Mouse (Mus musculus): ENCODE data around the gene Grin3b. TPM values are rescaled to one million over a fixed set of nuclear protein-coding genes. Genes with fewer than 3 reads are reported as not detected.

Gene Grin3b
- total RNA-seq, 2 experiments from 2014 or later, result 0.27 to 0.36 TPM

GRCm38 (mm10) chr10:80016931-80017330, 46.4 kb downstream of the Grin3b start:
- DNase-seq, result no peak

DNA sequence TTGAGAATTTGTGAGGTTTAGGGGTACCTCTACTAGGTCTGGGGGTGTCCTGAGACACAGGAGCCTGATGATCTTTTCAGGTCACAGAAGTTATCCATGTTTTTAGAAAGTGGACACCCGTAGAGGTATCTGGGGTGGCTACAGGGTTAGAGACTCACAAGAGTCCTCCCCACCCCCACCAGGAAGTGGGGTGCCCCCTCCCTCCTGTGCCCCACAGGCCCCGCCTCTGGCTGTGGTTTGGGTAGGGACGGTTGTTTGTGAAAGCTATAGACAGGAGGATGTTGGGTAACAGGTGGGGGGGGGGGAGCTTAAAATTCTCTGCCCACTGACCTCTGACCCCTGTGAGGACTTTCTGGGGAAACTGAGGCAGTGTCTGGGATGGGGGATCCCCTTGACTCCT, 46.8 kb downstream of the Grin3b start:
- DNase-seq, result no peak

DNA sequence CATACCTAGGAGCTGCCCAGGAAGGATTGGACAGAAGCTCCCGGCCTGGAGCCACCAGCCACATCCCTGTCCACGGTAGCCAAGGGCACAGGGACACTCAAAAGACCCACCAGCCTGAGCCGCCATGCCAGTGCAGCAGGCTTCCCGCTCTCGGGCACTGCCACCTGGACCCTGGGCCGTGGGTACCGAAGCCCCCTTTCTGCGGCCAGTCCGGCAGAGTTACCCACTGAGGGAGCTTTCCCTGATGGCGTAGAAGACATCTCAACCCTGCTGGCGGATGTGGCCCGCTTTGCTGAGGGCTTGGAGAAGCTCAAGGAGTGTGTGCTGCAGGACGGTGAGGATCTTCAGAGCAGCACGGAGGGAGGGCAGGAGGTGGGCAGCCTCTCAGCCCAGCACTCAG, 47.3 kb downstream of the Grin3b start:
- no peak for DNase-seq

DNA sequence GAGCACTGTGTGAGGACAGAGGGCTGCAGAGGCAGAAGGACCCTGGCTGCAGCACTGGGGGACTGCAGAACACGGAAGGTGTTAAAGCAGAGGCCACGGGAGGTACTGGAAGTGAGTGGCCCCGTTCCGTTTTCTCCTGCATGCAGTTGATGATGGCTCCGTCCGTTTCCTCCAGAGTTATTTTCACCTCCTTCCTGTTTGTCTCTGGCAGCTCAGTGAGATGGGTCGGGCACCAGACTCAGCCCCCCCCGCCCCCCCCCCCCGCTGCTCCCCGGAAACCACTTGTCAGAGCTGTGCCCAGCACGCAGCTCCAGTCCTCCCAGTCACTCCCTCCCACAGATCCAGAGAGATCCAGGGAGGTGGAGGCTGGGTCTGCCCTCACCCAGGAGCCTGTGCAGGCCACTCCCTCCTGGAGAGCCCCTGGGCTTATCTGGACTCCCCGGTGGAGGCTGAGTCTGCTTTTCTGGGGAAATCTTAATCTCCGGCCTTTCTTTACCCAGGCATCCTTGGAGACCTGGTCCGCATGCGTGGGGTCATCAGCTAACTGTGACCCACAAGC, 48.3 kb downstream of the Grin3b start:
- DNase-seq, result no peak

GRCm38 (mm10) chr10:80019471-80020131, 49.1 kb downstream of the Grin3b start:
- no peak for DNase-seq

- DNase-seq, result no peak
Measured at GRCm38 (mm10) chr10:80020191-80020590, 49.7 kb downstream of the Grin3b start.

GRCm38 (mm10) chr10:80020603-80021319, 50.2 kb downstream of the Grin3b start:
- DNase-seq, result no peak

DNA sequence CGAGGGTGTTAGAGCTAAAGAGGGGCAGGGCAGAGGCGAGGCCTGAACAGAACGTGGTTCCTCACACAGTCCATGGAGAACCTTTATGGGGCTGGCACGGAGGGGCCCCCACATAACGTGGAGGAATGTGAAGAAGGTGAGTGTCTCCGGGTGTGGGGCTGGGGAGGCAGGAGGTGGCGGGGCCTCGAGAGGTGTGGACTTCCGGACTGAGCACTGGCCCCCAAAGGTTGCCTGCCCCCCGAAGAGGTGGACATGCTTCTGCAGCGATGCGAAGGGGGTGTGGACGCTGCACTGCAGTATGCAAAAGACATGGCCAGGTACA, 50.8 kb downstream of the Grin3b start:
- DNase-seq, result no peak

GRCm38 (mm10) chr10:80022164-80022563, 51.6 kb downstream of the Grin3b start:
- DNase-seq, result no peak

- no peak for DNase-seq
Measured at GRCm38 (mm10) chr10:80022806-80023205, 52.3 kb downstream of the Grin3b start.

- no peak for DNase-seq
Measured at GRCm38 (mm10) chr10:80023758-80024157, 53.2 kb downstream of the Grin3b start.

- DNase-seq, result no peak
Measured at GRCm38 (mm10) chr10:80024229-80025043, 53.9 kb downstream of the Grin3b start.

GRCm38 (mm10) chr10:80025044-80025347, 54.5 kb downstream of the Grin3b start:
- DNase-seq, result no peak

DNA sequence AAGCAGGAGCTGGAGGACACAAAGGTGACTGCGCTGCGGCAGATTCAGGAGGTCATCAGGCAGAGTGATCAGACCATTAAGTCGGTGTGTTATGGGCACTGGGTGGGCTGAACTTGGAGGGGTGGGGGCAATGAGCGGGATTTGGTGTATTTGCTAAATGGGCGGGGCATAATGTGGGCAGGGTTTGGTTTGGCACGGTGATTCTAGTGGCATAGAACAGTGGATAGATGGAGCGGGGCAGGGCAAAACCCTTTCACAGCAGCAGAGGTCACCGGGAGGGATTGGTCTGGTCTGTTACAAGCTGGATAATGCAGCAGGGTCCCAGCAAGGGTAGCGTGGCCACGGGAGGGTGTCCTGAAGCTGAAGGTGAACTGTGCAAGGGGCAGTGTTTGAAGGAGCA, 54.9 kb downstream of the Grin3b start:
- DNase-seq, result no peak

GRCm38 (mm10) chr10:80025889-80026288, 55.4 kb downstream of the Grin3b start:
- no peak for DNase-seq

Other genes starting within 250 kb of the Grin3b start
- gene Polrmt, start 224.1 kb upstream of the Grin3b start, total RNA-seq (2021), result 10 to 100 TPM; 60.1 to 69.8 TPM
- not detected for gene Fgf22, start 215.6 kb upstream of the Grin3b start, total RNA-seq (2021)
- gene Rnf126, start 203.8 kb upstream of the Grin3b start, total RNA-seq (2021), result 10 to 100 TPM; 50.8 to 55.1 TPM
- gene Fstl3, start 193.4 kb upstream of the Grin3b start, total RNA-seq (2021), result 1 to 10 TPM; 5.5 to 5.7 TPM
- under 1 TPM; 0.09 to 0.21 TPM for gene Prss57, start 179.8 kb upstream of the Grin3b start, total RNA-seq (2021)
- gene Palm, start 177.1 kb upstream of the Grin3b start, total RNA-seq (2021), result 10 to 100 TPM; 69.6 to 80.2 TPM
- gene Misp, start 149.7 kb upstream of the Grin3b start, total RNA-seq (2021), result under 1 TPM in 1 of 2 experiments, not detected in 1; 0.27 TPM
- gene Ptbp1, start 116.3 kb upstream of the Grin3b start, total RNA-seq (2021), result 100 to 1,000 TPM; 267 to 270 TPM
- 1 to 10 TPM; 1.5 to 2.8 TPM for gene Prtn3, start 96.2 kb upstream of the Grin3b start, total RNA-seq (2021)
- gene Plppr3, start 96.1 kb upstream of the Grin3b start, total RNA-seq (2021), result 1 to 10 TPM; 3.4 to 4.3 TPM
- 1 to 10 TPM; 2.1 to 2.3 TPM for gene Elane, start 84.5 kb upstream of the Grin3b start, total RNA-seq (2021)
- gene Cfd, start 79.9 kb upstream of the Grin3b start, total RNA-seq (2021), result 100 to 1,000 TPM; 316 to 348 TPM
- 10 to 100 TPM; 48.1 to 50.8 TPM for gene Med16, start 61.8 kb upstream of the Grin3b start, total RNA-seq (2021)
- not detected for gene Gm26602, start 59.9 kb upstream of the Grin3b start, total RNA-seq (2021)
- 1 to 10 TPM in 1 of 2 experiments, under 1 TPM in 1; 0.69 to 1.8 TPM for gene Kiss1r, start 53.7 kb upstream of the Grin3b start, total RNA-seq (2021)
- 10 to 100 TPM; 78.9 to 93.6 TPM for gene R3hdm4, start 49.5 kb upstream of the Grin3b start, total RNA-seq (2021)
- gene Arid3a, start 43.7 kb upstream of the Grin3b start, total RNA-seq (2021), result 1 to 10 TPM; 6.3 to 8.1 TPM
- 10 to 100 TPM; 32.4 to 34.9 TPM for gene Wdr18, start 10.6 kb upstream of the Grin3b start, total RNA-seq (2021)
- gene Tmem259, start 13.6 kb downstream of the Grin3b start, total RNA-seq (2021), result 100 to 1,000 TPM; 143 to 146 TPM
- 10 to 100 TPM; 46.8 to 57.8 TPM for gene Cnn2, start 17.9 kb downstream of the Grin3b start, total RNA-seq (2021)
- gene Abca7, start 25.8 kb downstream of the Grin3b start, total RNA-seq (2021), result 10 to 100 TPM; 16.0 to 19.8 TPM
- gene Arhgap45, start 45.9 kb downstream of the Grin3b start, total RNA-seq (2021), result 10 to 100 TPM; 11.9 to 12.7 TPM
- 100 to 1,000 TPM in 1 of 2 experiments, 10 to 100 TPM in 1; 96.5 to 102 TPM for gene Polr2e, start 69.1 kb downstream of the Grin3b start, total RNA-seq (2021)
- 1,000 to 10,000 TPM; 1,132 to 1,146 TPM for gene Gpx4, start 76.5 kb downstream of the Grin3b start, total RNA-seq (2021)
- 10 to 100 TPM; 37.5 to 55.7 TPM for gene Sbno2, start 134.9 kb downstream of the Grin3b start, total RNA-seq (2021)
- gene Stk11, start 145.1 kb downstream of the Grin3b start, total RNA-seq (2021), result 100 to 1,000 TPM; 133 to 151 TPM
- gene Atp5d, start 167.9 kb downstream of the Grin3b start, total RNA-seq (2021), result 100 to 1,000 TPM; 982 to 996 TPM
- gene Cbarp, start 170.1 kb downstream of the Grin3b start, total RNA-seq (2021), result 10 to 100 TPM; 41.6 to 65.6 TPM
- 100 to 1,000 TPM; 106 to 127 TPM for gene Midn, start 177.6 kb downstream of the Grin3b start, total RNA-seq (2021)
- 100 to 1,000 TPM; 102 to 168 TPM for gene Cirbp, start 195.3 kb downstream of the Grin3b start, total RNA-seq (2021)
- gene 1600002K03Rik, start 202.2 kb downstream of the Grin3b start, total RNA-seq (2021), result 1 to 10 TPM; 6.4 to 7.7 TPM
- gene Efna2, start 208.8 kb downstream of the Grin3b start, total RNA-seq (2021), result 1 to 10 TPM; 3.3 to 4.5 TPM